ENCODE assay signal across 18 mouse cellular contexts in the genomic region with DNA sequence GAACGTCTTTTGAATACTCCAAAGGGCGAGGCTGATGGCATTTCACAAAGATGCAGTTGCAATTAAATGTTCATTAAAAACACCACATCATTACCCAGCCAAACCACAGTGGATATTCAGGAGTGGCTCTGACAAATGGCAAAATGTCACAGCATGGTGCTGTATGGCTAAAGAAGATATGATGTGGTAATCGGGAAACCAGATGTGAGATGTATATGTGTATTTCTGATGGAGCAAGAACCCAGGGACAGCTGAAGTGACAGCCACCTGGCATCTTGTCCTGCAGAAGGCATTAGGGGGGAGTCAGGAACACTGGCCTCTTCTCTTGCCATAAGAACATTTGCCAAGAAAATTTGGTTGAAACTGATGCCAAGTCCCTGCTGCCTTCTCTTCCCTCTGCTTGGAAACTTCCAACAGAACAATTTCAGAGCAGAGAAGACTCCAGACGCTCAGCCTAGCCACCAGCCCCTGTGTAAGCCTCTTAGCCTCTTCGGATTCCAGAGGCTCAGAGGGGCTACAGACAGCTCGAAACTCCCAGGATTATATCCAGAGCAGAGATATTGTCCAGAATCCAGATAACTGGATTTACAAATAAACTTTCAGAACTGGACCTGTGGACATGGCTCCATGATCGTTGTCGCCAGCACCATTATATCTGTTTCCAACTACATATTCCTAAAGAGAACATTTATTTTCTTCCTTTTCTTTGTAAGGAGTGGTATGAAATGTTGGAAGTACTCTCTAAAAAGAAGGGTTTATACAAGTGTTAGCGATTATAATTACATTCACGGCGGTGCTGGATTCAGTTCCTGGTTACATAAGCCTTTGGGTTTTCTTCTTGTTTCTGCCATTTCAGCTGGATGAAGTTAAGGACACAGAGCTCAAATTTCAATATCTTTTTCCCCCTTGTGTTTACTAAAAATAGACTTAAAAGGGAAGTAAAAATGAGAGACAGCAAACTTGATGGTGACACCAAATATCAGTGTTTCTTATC.
A peak's percentile ranks its signal among the peaks of the same experiment; 100 is the strongest.
DNase-seq lines count a peak whose midpoint lies in the region; ATAC-seq and TF ChIP-seq lines count a peak whose summit lies in the region.
"Had no signal": no experiment of that assay in that cellular context is flagged by ENCODE, and none has a peak within 500 bp of the region (broad histone marks: within the 10 kb centered on the region; RNA-seq: fewer than 3 reads in every experiment).

No protein-coding gene starts in this region.

- DNase-seq in limb, embryonic 14.5 days (ENCODE audit: low spot score), result no peak
- DNase-seq in limb, embryonic 10.5 days (ENCODE audit: low spot score), result no peak
- peak; percentile 63 for DNase-seq in brain, adult 2 months (ENCODE audit: low read depth, low spot score)
- peak; percentile 21 to 55 for DNase-seq in cerebellum, adult 2 months
- no peak for DNase-seq in B cell, adult 2 months
- DNase-seq in forebrain, postnatal 0 days, result no peak
- DNase-seq: adrenal gland, postnatal 36 days; gastrocnemius, postnatal 10 days; heart, postnatal 10 days; midbrain, embryonic 14.5 days; right cerebral cortex, postnatal 25 days; thymus, postnatal 4 days had no signal

- no peak overlapping the region for H3K9ac ChIP-seq in limb, embryonic 14.5 days (ENCODE audit: low read depth, low read length, severe bottlenecking)
- H3K9ac ChIP-seq in embryonic facial prominence, embryonic 12.5 days, result no peak overlapping the region
- H3K9ac ChIP-seq in forebrain, postnatal 0 days, result no peak overlapping the region
- H3K9ac ChIP-seq in heart, embryonic 11.5 days (ENCODE audit: low read depth, low read length), result no peak overlapping the region
- H3K9ac ChIP-seq: hindbrain, embryonic 15.5 days; limb, embryonic 12.5 days had no signal

- H3K4me1 ChIP-seq in limb, embryonic 14.5 days (ENCODE audit: control insufficient read depth, insufficient read depth, low read length), result peaks cover 7% of the 10 kb centered on the region; the same call in 1 of the 2 replicates
- H3K4me1 ChIP-seq in limb, embryonic 10.5 days, result no peaks in the 10 kb centered on the region
- peaks cover 6% of the 10 kb centered on the region for H3K4me1 ChIP-seq in cerebellum, adult 2 months (ENCODE audit: control insufficient read depth, insufficient read depth, low read length)
- H3K4me1 ChIP-seq in embryonic facial prominence, embryonic 12.5 days, result peaks cover 4% of the 10 kb centered on the region; the same call in 1 of the 2 replicates
- no peaks in the 10 kb centered on the region for H3K4me1 ChIP-seq in forebrain, postnatal 0 days (ENCODE audit: insufficient read depth)
- no peaks in the 10 kb centered on the region for H3K4me1 ChIP-seq in heart, embryonic 11.5 days (ENCODE audit: control insufficient read depth, insufficient read depth, low read length)
- H3K4me1 ChIP-seq: hindbrain, embryonic 15.5 days; limb, embryonic 12.5 days had no signal

- 0 out of 2 replicates have a peak overlapping the region, but pooled peaks have one; percentile 8 for H3K27ac ChIP-seq in limb, embryonic 14.5 days (replicated peaks; ENCODE audit: low read depth, low read length)
- H3K27ac ChIP-seq in limb, embryonic 10.5 days, result no peak overlapping the region
- no peak overlapping the region for H3K27ac ChIP-seq in cerebellum, adult 2 months (ENCODE audit: insufficient read depth, low read length)
- 0 out of 2 replicates have a peak overlapping the region, but pooled peaks have one; percentile 11 for H3K27ac ChIP-seq in embryonic facial prominence, embryonic 12.5 days
- H3K27ac ChIP-seq in forebrain, postnatal 0 days (ENCODE audit: low read depth, low read length), result no peak overlapping the region
- H3K27ac ChIP-seq in heart, embryonic 11.5 days (ENCODE audit: low read depth, low read length), result no peak overlapping the region
- H3K27ac ChIP-seq: hindbrain, embryonic 15.5 days; left cerebral cortex, adult 2 months; limb, embryonic 12.5 days had no signal

- no peaks in the 10 kb centered on the region for H3K36me3 ChIP-seq in limb, embryonic 14.5 days (ENCODE audit: control insufficient read depth, insufficient read depth, low read length)
- H3K36me3 ChIP-seq in limb, embryonic 10.5 days, result no peaks in the 10 kb centered on the region
- no peaks in the 10 kb centered on the region for H3K36me3 ChIP-seq in embryonic facial prominence, embryonic 12.5 days
- H3K36me3 ChIP-seq in forebrain, postnatal 0 days (ENCODE audit: insufficient read depth), result no peaks in the 10 kb centered on the region
- H3K36me3 ChIP-seq in heart, embryonic 11.5 days (ENCODE audit: control insufficient read depth, insufficient read depth, low read length), result no peaks in the 10 kb centered on the region
- H3K36me3 ChIP-seq: hindbrain, embryonic 15.5 days; limb, embryonic 12.5 days had no signal

- H3K4me2 ChIP-seq in limb, embryonic 14.5 days (replicated peaks; ENCODE audit: low read depth, low read length, severe bottlenecking), result no peak overlapping the region
- no peak overlapping the region for H3K4me2 ChIP-seq in embryonic facial prominence, embryonic 12.5 days (replicated peaks)
- H3K4me2 ChIP-seq in forebrain, postnatal 0 days (ENCODE audit: low read depth), result no peak overlapping the region
- H3K4me2 ChIP-seq in heart, embryonic 11.5 days, result no peak overlapping the region
- H3K4me2 ChIP-seq: hindbrain, embryonic 15.5 days; limb, embryonic 12.5 days had no signal

- peaks cover 4% of the 10 kb centered on the region; the same call in 1 of the 2 replicates for H3K9me3 ChIP-seq in limb, embryonic 14.5 days (ENCODE audit: control insufficient read depth, low read length)
- H3K9me3 ChIP-seq in limb, embryonic 10.5 days (replicated peaks), result no peaks in the 10 kb centered on the region
- H3K9me3 ChIP-seq in embryonic facial prominence, embryonic 12.5 days, result no peaks in the 10 kb centered on the region
- no peaks in the 10 kb centered on the region for H3K9me3 ChIP-seq in forebrain, postnatal 0 days (ENCODE audit: low read length)
- no peaks in the 10 kb centered on the region for H3K9me3 ChIP-seq in heart, embryonic 11.5 days (replicated peaks; ENCODE audit: control insufficient read depth, low read length)
- H3K9me3 ChIP-seq: limb, embryonic 12.5 days had no signal

- 76% methylated on average over 11 of the region's 11 CpGs for WGBS in limb, embryonic 14.5 days
- WGBS in limb, embryonic 10.5 days, result 86% methylated on average over 11 of the region's 11 CpGs
- 63% methylated on average over 11 of the region's 11 CpGs for WGBS in cerebellum, adult 2 months
- WGBS in embryonic facial prominence, embryonic 12.5 days, result 65% methylated on average over 11 of the region's 11 CpGs
- 72% methylated on average over 11 of the region's 11 CpGs for WGBS in forebrain, postnatal 0 days
- 67% methylated on average over 11 of the region's 11 CpGs for WGBS in heart, embryonic 11.5 days (ENCODE audit: insufficient replicate concordance)

- H3K27me3 ChIP-seq in limb, embryonic 14.5 days (ENCODE audit: control insufficient read depth, insufficient read depth, low read length), result no peaks in the 10 kb centered on the region
- H3K27me3 ChIP-seq in limb, embryonic 10.5 days (ENCODE audit: low read depth, poor library complexity, severe bottlenecking), result no peaks in the 10 kb centered on the region
- no peaks in the 10 kb centered on the region for H3K27me3 ChIP-seq in cerebellum, adult 2 months (ENCODE audit: control insufficient read depth, insufficient read depth, low read length)
- H3K27me3 ChIP-seq in embryonic facial prominence, embryonic 12.5 days, result no peaks in the 10 kb centered on the region
- no peaks in the 10 kb centered on the region for H3K27me3 ChIP-seq in forebrain, postnatal 0 days (ENCODE audit: insufficient read depth, low read length)
- H3K27me3 ChIP-seq in heart, embryonic 11.5 days (ENCODE audit: control insufficient read depth, insufficient read depth, low read length), result no peaks in the 10 kb centered on the region
- H3K27me3 ChIP-seq: hindbrain, embryonic 15.5 days; limb, embryonic 12.5 days had no signal

- no peak for TF ChIP-seq CTCF in cerebellum, adult 2 months (IDR thresholded peaks at IDR 0.05; ENCODE audit: borderline replicate concordance, insufficient read depth, low read depth, low read length)
- no peak for TF ChIP-seq CTCF in forebrain, postnatal 0 days (IDR thresholded peaks at IDR 0.05; ENCODE audit: low read depth)

- ATAC-seq in limb, embryonic 14.5 days (ENCODE audit: low FRiP score, low read depth), result no peak
- no peak for ATAC-seq in embryonic facial prominence, embryonic 12.5 days (ENCODE audit: insufficient number of reproducible peaks, insufficient read depth, low FRiP score, low TSS enrichment)
- ATAC-seq in forebrain, postnatal 0 days, result no peak
- ATAC-seq in heart, embryonic 11.5 days (replicated peaks; ENCODE audit: insufficient number of reproducible peaks, low FRiP score, low TSS enrichment), result no peak
- ATAC-seq: intestine, postnatal 0 days had no signal

- TF ChIP-seq POLR2A in limb, embryonic 14.5 days (IDR thresholded peaks at IDR 0.05; ENCODE audit: borderline replicate concordance, extremely low read depth, insufficient read depth, insufficient read length), result no peak
- no peak for TF ChIP-seq POLR2A in cerebellum, adult 2 months (IDR thresholded peaks at IDR 0.05; ENCODE audit: borderline replicate concordance, insufficient read depth, low read length)

- no peak overlapping the region for H3K4me3 ChIP-seq in limb, embryonic 14.5 days (replicated peaks; ENCODE audit: low read length)
- no peak overlapping the region for H3K4me3 ChIP-seq in limb, embryonic 10.5 days
- no peak overlapping the region for H3K4me3 ChIP-seq in cerebellum, adult 2 months (replicated peaks; ENCODE audit: insufficient read depth, low read depth, low read length)
- no peak overlapping the region for H3K4me3 ChIP-seq in embryonic facial prominence, embryonic 12.5 days
- no peak overlapping the region for H3K4me3 ChIP-seq in forebrain, postnatal 0 days (ENCODE audit: low read depth, low read length)
- H3K4me3 ChIP-seq in heart, embryonic 11.5 days (ENCODE audit: low read depth, low read length), result no peak overlapping the region
- H3K4me3 ChIP-seq: hindbrain, embryonic 15.5 days; left cerebral cortex, adult 2 months; limb, embryonic 12.5 days had no signal

Comparison
In these comparisons a context has a peak if more than half of its experiments do, and no peak if none do; other contexts are left out.
1. H3K27ac ChIP-seq: peak in limb, embryonic 14.5 days (single experiment) and embryonic facial prominence, embryonic 12.5 days (single experiment); none in limb, embryonic 10.5 days (single experiment), cerebellum, adult 2 months (single experiment), forebrain, postnatal 0 days (single experiment) and heart, embryonic 11.5 days (single experiment).
2. DNase-seq: peak in brain, adult 2 months (single experiment) and cerebellum, adult 2 months (2 of 2); none in limb, embryonic 14.5 days (single experiment), limb, embryonic 10.5 days (single experiment), B cell, adult 2 months (0 of 2) and forebrain, postnatal 0 days (single experiment).